Comparison of ENCODE assay signal across 8 mouse cellular contexts in genomic region chr8:70041885-70042546, GRCm38 (mm10). TPM values are rescaled to one million over a fixed set of nuclear protein-coding genes. Genes with fewer than 3 reads are reported as not detected.
DNase-seq lines count a peak whose midpoint lies in the region; ATAC-seq lines count a peak whose summit lies in the region.

No protein-coding gene starts in this region.

- peak overlapping the region; percentile 90 for H3K4me2 ChIP-seq in embryonic facial prominence, embryonic 11.5 days (ENCODE audit: low read depth, low read length)
- H3K4me2 ChIP-seq in heart, embryonic 16.5 days (ENCODE audit: low read depth, low read length), result peak overlapping the region; percentile 98
- H3K4me2 ChIP-seq in limb, embryonic 12.5 days, result peak overlapping the region; percentile 96
- H3K4me2 ChIP-seq in midbrain, embryonic 13.5 days (replicated peaks), result peak overlapping the region; percentile 93

- peak overlapping the region; percentile 96 for H3K9ac ChIP-seq in embryonic facial prominence, embryonic 11.5 days (replicated peaks; ENCODE audit: low read length)
- H3K9ac ChIP-seq in heart, embryonic 16.5 days (ENCODE audit: low read length), result peak overlapping the region; percentile 100
- H3K9ac ChIP-seq in limb, embryonic 12.5 days (replicated peaks), result peak overlapping the region; percentile 96
- H3K9ac ChIP-seq in midbrain, embryonic 13.5 days (replicated peaks), result peak overlapping the region; percentile 96

- H3K36me3 ChIP-seq in embryonic facial prominence, embryonic 11.5 days (replicated peaks; ENCODE audit: control insufficient read depth, insufficient read depth, low read depth, low read length), result no peaks in the 10 kb centered on the region
- no peaks in the 10 kb centered on the region for H3K36me3 ChIP-seq in heart, embryonic 16.5 days (ENCODE audit: control insufficient read depth, insufficient read depth)
- peaks cover 17% of the 10 kb centered on the region; the same call in 1 of the 2 replicates for H3K36me3 ChIP-seq in limb, embryonic 12.5 days
- 0 out of 2 replicates have a peak, but pooled peaks cover 2% of the 10 kb centered on the region for H3K36me3 ChIP-seq in midbrain, embryonic 13.5 days

- no peaks in the 10 kb centered on the region for H3K4me1 ChIP-seq in embryonic facial prominence, embryonic 11.5 days (ENCODE audit: control insufficient read depth, insufficient read depth, low read length)
- peaks cover 20% of the 10 kb centered on the region for H3K4me1 ChIP-seq in heart, embryonic 16.5 days (ENCODE audit: control insufficient read depth, insufficient read depth, low read length)
- peaks cover 28% of the 10 kb centered on the region for H3K4me1 ChIP-seq in limb, embryonic 12.5 days (replicated peaks)
- peaks cover 41% of the 10 kb centered on the region for H3K4me1 ChIP-seq in midbrain, embryonic 13.5 days (replicated peaks)

- peak overlapping the region; percentile 93 for H3K4me3 ChIP-seq in embryonic facial prominence, embryonic 11.5 days (ENCODE audit: low read depth, low read length)
- peak overlapping the region; percentile 100 for H3K4me3 ChIP-seq in heart, embryonic 16.5 days (ENCODE audit: low read length)
- H3K4me3 ChIP-seq in limb, embryonic 12.5 days (replicated peaks), result peak overlapping the region; percentile 86
- peak overlapping the region; percentile 72 for H3K4me3 ChIP-seq in midbrain, embryonic 13.5 days (replicated peaks)

- H3K27ac ChIP-seq in embryonic facial prominence, embryonic 11.5 days (replicated peaks; ENCODE audit: low read depth, low read length), result no peak overlapping the region
- H3K27ac ChIP-seq in heart, embryonic 16.5 days (ENCODE audit: low read length), result peak overlapping the region; percentile 86
- peak overlapping the region; percentile 56 for H3K27ac ChIP-seq in limb, embryonic 12.5 days
- H3K27ac ChIP-seq in midbrain, embryonic 13.5 days, result no peak overlapping the region; the same call in none of the 2 replicates

- DNase-seq in ovary, adult 18-20 months (ENCODE audit: low spot score), result peak; percentile 19
- no peak for DNase-seq in ovary, postnatal 36 days (ENCODE audit: low spot score)
- DNase-seq in embryonic facial prominence, embryonic 11.5 days (ENCODE audit: low spot score), result peak; percentile 3
- DNase-seq in thymus, adult 18-20 months, result peak; percentile 38 to 51

- ATAC-seq in embryonic facial prominence, embryonic 11.5 days (replicated peaks; ENCODE audit: insufficient number of reproducible peaks, low FRiP score, low TSS enrichment, low read depth), result peak; percentile 10; the same call in 1 of the 2 replicates
- peak; percentile 15; the same call in 1 of the 2 replicates for ATAC-seq in heart, embryonic 16.5 days (replicated peaks; ENCODE audit: extremely low read depth, insufficient read depth, low FRiP score)
- peak; percentile 9; the same call in 1 of the 2 replicates for ATAC-seq in limb, embryonic 12.5 days (ENCODE audit: insufficient number of reproducible peaks, insufficient read depth, low FRiP score, low TSS enrichment, low read depth)
- no peak for ATAC-seq in midbrain, embryonic 13.5 days
- ATAC-seq in granulocyte monocyte progenitor cell, adult 5-6 weeks (replicated peaks; ENCODE audit: poor library complexity, severe bottlenecking), result no peak

- no peaks in the 10 kb centered on the region for H3K9me3 ChIP-seq in embryonic facial prominence, embryonic 11.5 days (replicated peaks; ENCODE audit: control insufficient read depth, low read length)
- no peaks in the 10 kb centered on the region for H3K9me3 ChIP-seq in heart, embryonic 16.5 days (replicated peaks; ENCODE audit: control insufficient read depth, low read length)
- no peaks in the 10 kb centered on the region for H3K9me3 ChIP-seq in limb, embryonic 12.5 days
- no peaks in the 10 kb centered on the region for H3K9me3 ChIP-seq in midbrain, embryonic 13.5 days

- 2% methylated on average over 44 of the region's 47 CpGs for WGBS in embryonic facial prominence, embryonic 11.5 days
- under 1% methylated on average over 47 of the region's 47 CpGs for WGBS in heart, embryonic 16.5 days
- WGBS in limb, embryonic 12.5 days, result 1% methylated on average over 47 of the region's 47 CpGs
- WGBS in midbrain, embryonic 13.5 days, result 2% methylated on average over 47 of the region's 47 CpGs

- no peaks in the 10 kb centered on the region for H3K27me3 ChIP-seq in embryonic facial prominence, embryonic 11.5 days (ENCODE audit: control insufficient read depth, insufficient read depth, low read length)
- H3K27me3 ChIP-seq in heart, embryonic 16.5 days (ENCODE audit: control insufficient read depth, insufficient read depth, low read length), result no peaks in the 10 kb centered on the region
- H3K27me3 ChIP-seq in limb, embryonic 12.5 days, result no peaks in the 10 kb centered on the region
- H3K27me3 ChIP-seq in midbrain, embryonic 13.5 days, result no peaks in the 10 kb centered on the region

RNA-seq across cellular contexts. Expression of gene Mau2, which starts 0.5 kb away (rescaled TPM):
- polyA plus RNA-seq in embryonic facial prominence, embryonic 11.5 days (2014; fragmentation: Nextera tagmentation; extraction: Ambion mirVana), result 44.8 and 47.8 TPM in 2 replicates
- polyA plus RNA-seq in heart, embryonic 16.5 days (2015; fragmentation: Nextera tagmentation; extraction: Ambion mirVana), result 38.4 and 42.9 TPM in 2 replicates
- 62.7 and 65.3 TPM in 2 replicates for polyA plus RNA-seq in limb, embryonic 12.5 days (2016; fragmentation: Nextera tagmentation; extraction: Ambion mirVana)
- polyA plus RNA-seq in midbrain, embryonic 13.5 days (2015; fragmentation: Nextera tagmentation; extraction: Ambion mirVana), result 83.9 and 87.6 TPM in 2 replicates
- total RNA-seq in granulocyte monocyte progenitor cell, adult 5-6 weeks (2014; fragmentation: Nextera tagmentation), result 29.9 and 34.9 TPM in 2 replicates
- 27.3 and 29.0 TPM in 2 replicates for total RNA-seq in granulocyte monocyte progenitor cell, adult 5-6 weeks (2017)

RNA-seq across cellular contexts. Expression of gene Sugp1, which starts 0.6 kb away (rescaled TPM):
- 29.1 and 32.1 TPM in 2 replicates for polyA plus RNA-seq in embryonic facial prominence, embryonic 11.5 days (2014; fragmentation: Nextera tagmentation; extraction: Ambion mirVana)
- polyA plus RNA-seq in heart, embryonic 16.5 days (2015; fragmentation: Nextera tagmentation; extraction: Ambion mirVana), result 30.0 and 30.4 TPM in 2 replicates
- 55.9 and 58.9 TPM in 2 replicates for polyA plus RNA-seq in limb, embryonic 12.5 days (2016; fragmentation: Nextera tagmentation; extraction: Ambion mirVana)
- 62.1 and 65.1 TPM in 2 replicates for polyA plus RNA-seq in midbrain, embryonic 13.5 days (2015; fragmentation: Nextera tagmentation; extraction: Ambion mirVana)
- total RNA-seq in granulocyte monocyte progenitor cell, adult 5-6 weeks (2014; fragmentation: Nextera tagmentation), result 18.4 and 22.6 TPM in 2 replicates
- 24.3 and 26.0 TPM in 2 replicates for total RNA-seq in granulocyte monocyte progenitor cell, adult 5-6 weeks (2017)

RNA-seq across cellular contexts. Expression of gene Tm6sf2, which starts 30.7 kb away (rescaled TPM):
- polyA plus RNA-seq in embryonic facial prominence, embryonic 11.5 days (2014; fragmentation: Nextera tagmentation; extraction: Ambion mirVana), result 0.34 and 0.72 TPM in 2 replicates
- polyA plus RNA-seq in heart, embryonic 16.5 days (2015; fragmentation: Nextera tagmentation; extraction: Ambion mirVana), result 0.96 and 1.4 TPM in 2 replicates
- 0.79 and 0.96 TPM in 2 replicates for polyA plus RNA-seq in limb, embryonic 12.5 days (2016; fragmentation: Nextera tagmentation; extraction: Ambion mirVana)
- 1.8 TPM in 2 replicates for polyA plus RNA-seq in midbrain, embryonic 13.5 days (2015; fragmentation: Nextera tagmentation; extraction: Ambion mirVana)
- 3.9 TPM in 1 of 2 replicates, not detected in the other for total RNA-seq in granulocyte monocyte progenitor cell, adult 5-6 weeks (2014; fragmentation: Nextera tagmentation)
- total RNA-seq in granulocyte monocyte progenitor cell, adult 5-6 weeks (2017), result not detected in 2 replicates

RNA-seq across cellular contexts. Expression of gene Hapln4, which starts 41.2 kb away (rescaled TPM):
- polyA plus RNA-seq in embryonic facial prominence, embryonic 11.5 days (2014; fragmentation: Nextera tagmentation; extraction: Ambion mirVana), result 0.07 TPM in 1 of 2 replicates, not detected in the other
- polyA plus RNA-seq in heart, embryonic 16.5 days (2015; fragmentation: Nextera tagmentation; extraction: Ambion mirVana), result 0.04 TPM in 1 of 2 replicates, not detected in the other
- not detected in 2 replicates for polyA plus RNA-seq in limb, embryonic 12.5 days (2016; fragmentation: Nextera tagmentation; extraction: Ambion mirVana)
- 0.39 and 0.40 TPM in 2 replicates for polyA plus RNA-seq in midbrain, embryonic 13.5 days (2015; fragmentation: Nextera tagmentation; extraction: Ambion mirVana)
- total RNA-seq in granulocyte monocyte progenitor cell, adult 5-6 weeks (2014; fragmentation: Nextera tagmentation), result not detected in 2 replicates
- not detected in 2 replicates for total RNA-seq in granulocyte monocyte progenitor cell, adult 5-6 weeks (2017)

RNA-seq across cellular contexts. Expression of gene Gatad2a, which starts 45.8 kb away (rescaled TPM):
- 64.4 and 78.8 TPM in 2 replicates for polyA plus RNA-seq in embryonic facial prominence, embryonic 11.5 days (2014; fragmentation: Nextera tagmentation; extraction: Ambion mirVana)
- polyA plus RNA-seq in heart, embryonic 16.5 days (2015; fragmentation: Nextera tagmentation; extraction: Ambion mirVana), result 26.2 and 26.8 TPM in 2 replicates
- 51.3 and 68.4 TPM in 2 replicates for polyA plus RNA-seq in limb, embryonic 12.5 days (2016; fragmentation: Nextera tagmentation; extraction: Ambion mirVana)
- 26.0 and 27.7 TPM in 2 replicates for polyA plus RNA-seq in midbrain, embryonic 13.5 days (2015; fragmentation: Nextera tagmentation; extraction: Ambion mirVana)
- 51.7 and 69.2 TPM in 2 replicates for total RNA-seq in granulocyte monocyte progenitor cell, adult 5-6 weeks (2014; fragmentation: Nextera tagmentation)
- 47.5 and 58.2 TPM in 2 replicates for total RNA-seq in granulocyte monocyte progenitor cell, adult 5-6 weeks (2017)

Comparison
In these comparisons a context has a peak if more than half of its experiments do, and no peak if none do; other contexts are left out.
1. ATAC-seq: peak in embryonic facial prominence, embryonic 11.5 days (single experiment), heart, embryonic 16.5 days (single experiment) and limb, embryonic 12.5 days (single experiment); none in midbrain, embryonic 13.5 days (single experiment) and granulocyte monocyte progenitor cell, adult 5-6 weeks (single experiment).
2. H3K27ac ChIP-seq: peak in heart, embryonic 16.5 days (single experiment) and limb, embryonic 12.5 days (single experiment); none in embryonic facial prominence, embryonic 11.5 days (single experiment) and midbrain, embryonic 13.5 days (single experiment).
3. Peak in every context shown above with its lines, with median percentiles within 50 percentile points of each other: H3K4me2 ChIP-seq, H3K4me3 ChIP-seq and H3K9ac ChIP-seq.